Mouse (Mus musculus): ENCODE results near the gene Itsn1.

The Itsn1 gene

GRCm38 (mm10) chr16:91729066-91729482, at the start of gene Itsn1:
Gene Itsn1 (plus strand): TSS chr16:91729281.
- peak; percentile 97 to 98 for DNase-seq (ENCODE audit: low spot score in 2 of 2)

- no peak for DNase-seq (ENCODE audit: low spot score in 2 of 2)
Measured at GRCm38 (mm10) chr16:91680656-91681055, 48.4 kb upstream of the Itsn1 start.

- DNase-seq (ENCODE audit: low spot score in 2 of 2), result no peak
Measured at GRCm38 (mm10) chr16:91685526-91685925, 43.6 kb upstream of the Itsn1 start.

- DNase-seq (ENCODE audit: low spot score in 2 of 2), result no peak
Measured at GRCm38 (mm10) chr16:91686369-91686768, 42.7 kb upstream of the Itsn1 start.

GRCm38 (mm10) chr16:91688023-91688618, 41.0 kb upstream of the Itsn1 start:
- DNase-seq (ENCODE audit: low spot score in 2 of 2), result no peak

- peak; percentile 91 to 97 for DNase-seq (ENCODE audit: low spot score in 2 of 2)
Measured at GRCm38 (mm10) chr16:91688619-91689334, 40.3 kb upstream of the Itsn1 start, which contains the start of gene Donson. Gene Donson (minus strand): TSS chr16:91688770.

- DNase-seq (ENCODE audit: low spot score in 2 of 2), result no peak
Measured at GRCm38 (mm10) chr16:91689791-91690190, 39.3 kb upstream of the Itsn1 start.

GRCm38 (mm10) chr16:91694455-91695084, 34.5 kb upstream of the Itsn1 start:
- DNase-seq (ENCODE audit: low spot score in 2 of 2), result peak; percentile 45 to 62

GRCm38 (mm10) chr16:91695108-91695755, 33.8 kb upstream of the Itsn1 start:
- DNase-seq (ENCODE audit: low spot score in 2 of 2), result no peak

- DNase-seq (ENCODE audit: low spot score in 2 of 2), result no peak
Measured at GRCm38 (mm10) chr16:91698995-91699394, 30.1 kb upstream of the Itsn1 start.

GRCm38 (mm10) chr16:91701908-91702307, 27.2 kb upstream of the Itsn1 start:
- no peak for DNase-seq (ENCODE audit: low spot score in 2 of 2)

- no peak for DNase-seq (ENCODE audit: low spot score in 2 of 2)
Measured at GRCm38 (mm10) chr16:91702771-91703188, 26.3 kb upstream of the Itsn1 start.

GRCm38 (mm10) chr16:91704603-91705340, 24.3 kb upstream of the Itsn1 start:
- no peak for DNase-seq (ENCODE audit: low spot score in 2 of 2)

GRCm38 (mm10) chr16:91710241-91710640, 18.8 kb upstream of the Itsn1 start:
- no peak for DNase-seq (ENCODE audit: low spot score in 2 of 2)

GRCm38 (mm10) chr16:91716927-91717349, 12.1 kb upstream of the Itsn1 start:
- DNase-seq (ENCODE audit: low spot score in 2 of 2), result no peak

- no peak for DNase-seq (ENCODE audit: low spot score in 2 of 2)
Measured at GRCm38 (mm10) chr16:91717399-91717798, 11.7 kb upstream of the Itsn1 start.

GRCm38 (mm10) chr16:91724247-91724646, 4.8 kb upstream of the Itsn1 start:
- DNase-seq (ENCODE audit: low spot score in 2 of 2), result peak; percentile 21 to 59

- DNase-seq (ENCODE audit: low spot score in 2 of 2), result no peak
Measured at GRCm38 (mm10) chr16:91727433-91727832, 1.6 kb upstream of the Itsn1 start.

- DNase-seq (ENCODE audit: low spot score in 2 of 2), result peak; percentile 85 to 89
Measured at GRCm38 (mm10) chr16:91728123-91729065, 687 bp upstream of the Itsn1 start, which contains the start of gene Cryzl1. Gene Cryzl1 (minus strand): TSS chr16:91728975.

- DNase-seq (ENCODE audit: low spot score in 2 of 2), result peak; percentile 20 to 23
Measured at GRCm38 (mm10) chr16:91729821-91730441, 850 bp downstream of the Itsn1 start.
